Mouse (Mus musculus): ENCODE data around the gene Foxp4. TPM values are rescaled to one million over a fixed set of nuclear protein-coding genes. Genes with fewer than 3 reads are reported as not detected.

Foxp4 gene
- polyA plus RNA-seq, 1 experiment, result 55.4 TPM

DNA sequence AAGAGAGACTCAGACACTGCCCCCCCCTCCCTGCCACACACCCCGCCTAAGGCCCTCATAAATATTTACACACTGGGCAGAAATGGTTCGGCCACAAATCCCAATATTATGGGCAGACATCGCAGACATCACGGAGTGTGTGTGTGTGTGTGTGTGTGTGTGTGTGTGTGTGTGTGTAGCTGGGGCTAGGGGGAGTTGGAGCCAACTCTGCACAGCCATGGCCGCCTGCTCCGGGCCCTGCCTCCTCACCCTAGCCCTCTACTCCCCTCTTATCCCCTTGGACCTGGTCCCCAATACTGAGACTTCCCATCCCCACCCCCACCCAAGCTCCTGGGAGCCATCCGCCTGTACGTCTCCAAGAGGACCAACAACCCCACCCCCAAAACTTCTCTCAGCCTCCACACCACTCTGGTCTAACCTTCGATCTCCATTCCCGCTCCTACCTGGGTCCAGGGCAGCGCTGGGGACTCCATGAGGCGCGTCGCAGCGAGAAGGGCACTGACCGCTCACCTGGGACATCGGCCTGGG is 91.9 kb downstream of the Foxp4 start:
- Histone ChIP-seq H3K27ac (ENCODE audit: insufficient read depth, low read length) (no peak overlapping the region), H3K4me3 (replicated peaks; ENCODE audit: insufficient read depth, low read depth, low read length) (no peak overlapping the region)

DNA sequence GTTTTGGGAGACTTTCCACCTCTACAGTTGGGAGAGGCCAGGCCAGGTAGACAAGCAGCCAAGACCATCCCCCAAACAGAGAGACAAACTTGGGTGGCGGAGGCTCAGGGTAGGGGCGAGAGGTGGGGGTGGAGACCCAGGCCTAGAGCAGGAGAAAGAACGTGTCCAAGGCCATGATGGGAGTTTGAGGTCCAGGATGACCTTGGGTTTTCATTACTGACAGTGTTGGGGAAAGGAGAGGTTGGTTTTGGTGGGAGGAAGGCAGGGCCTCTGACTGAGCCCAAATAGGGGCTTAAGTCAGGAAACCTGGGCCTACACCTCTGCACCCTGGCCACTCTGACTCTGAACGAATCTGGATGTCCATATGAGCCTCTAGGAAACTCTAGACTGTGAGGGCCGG is 92.7 kb downstream of the Foxp4 start:
- WGBS, result 75% methylated on average over 5 of the region's 5 CpGs
- H3K4me3 ChIP-seq (replicated peaks; ENCODE audit: insufficient read depth, low read depth, low read length), result no peak overlapping the region

More for the DNA sequence above, 91.9 kb downstream of the Foxp4 start:
- peaks cover 4% of the 10 kb centered on the region; the same call in 1 of the 2 replicates for H3K27me3 ChIP-seq (ENCODE audit: control insufficient read depth, insufficient read depth, low read length)
- TF ChIP-seq CTCF (IDR thresholded peaks at IDR 0.05; ENCODE audit: borderline replicate concordance, insufficient read depth, low read depth, low read length), result no peak
- 11% methylated on average over 17 of the region's 17 CpGs for WGBS
- DNase-seq, result no peak
- no peaks in the 10 kb centered on the region; the same call in 1 of the 2 replicates for H3K4me1 ChIP-seq (ENCODE audit: control insufficient read depth, insufficient read depth, low read length)

DNA sequence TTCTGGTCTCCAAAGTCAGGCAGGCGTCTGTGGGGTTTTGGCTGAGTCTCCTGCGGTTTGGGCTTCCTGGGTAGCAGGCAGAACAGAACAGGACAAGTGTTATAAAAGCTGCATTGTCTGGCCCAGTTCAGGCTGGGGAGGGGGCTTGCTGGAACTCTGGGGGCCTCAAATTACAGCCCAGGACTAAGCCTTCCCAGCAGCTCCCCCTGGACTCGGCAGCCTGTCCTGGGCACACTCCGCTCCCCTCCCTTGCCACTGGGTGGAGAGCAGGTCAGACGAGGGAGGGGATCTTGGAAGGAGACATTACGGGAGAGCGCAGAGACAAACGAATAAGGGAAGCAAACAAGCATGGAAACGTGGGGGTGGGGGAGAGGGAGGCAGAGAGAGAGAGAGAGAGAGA is 93.3 kb downstream of the Foxp4 start:
- Histone ChIP-seq H3K27me3 (ENCODE audit: control insufficient read depth, insufficient read depth, low read length) (peaks cover 4% of the 10 kb centered on the region; the same call in 1 of the 2 replicates), H3K27ac (ENCODE audit: insufficient read depth, low read length) (no peak overlapping the region), H3K4me1 (ENCODE audit: control insufficient read depth, insufficient read depth, low read length) (no peaks in the 10 kb centered on the region; the same call in 1 of the 2 replicates), H3K4me3 (replicated peaks; ENCODE audit: insufficient read depth, low read depth, low read length) (no peak overlapping the region)
- no peak for DNase-seq
- WGBS, result 39% methylated on average over 9 of the region's 9 CpGs
- TF ChIP-seq CTCF (IDR thresholded peaks at IDR 0.05; ENCODE audit: borderline replicate concordance, insufficient read depth, low read depth, low read length), result no peak

More for the DNA sequence above, 92.7 kb downstream of the Foxp4 start:
- H3K27ac ChIP-seq (ENCODE audit: insufficient read depth, low read length), result no peak overlapping the region
- peaks cover 4% of the 10 kb centered on the region; the same call in 1 of the 2 replicates for H3K27me3 ChIP-seq (ENCODE audit: control insufficient read depth, insufficient read depth, low read length)
- DNase-seq, result no peak
- H3K4me1 ChIP-seq (ENCODE audit: control insufficient read depth, insufficient read depth, low read length), result no peaks in the 10 kb centered on the region; the same call in 1 of the 2 replicates
- no peak for TF ChIP-seq CTCF (IDR thresholded peaks at IDR 0.05; ENCODE audit: borderline replicate concordance, insufficient read depth, low read depth, low read length)
- no peak for TF ChIP-seq POLR2A (IDR thresholded peaks at IDR 0.05; ENCODE audit: borderline replicate concordance, insufficient read depth, low read length)

DNA sequence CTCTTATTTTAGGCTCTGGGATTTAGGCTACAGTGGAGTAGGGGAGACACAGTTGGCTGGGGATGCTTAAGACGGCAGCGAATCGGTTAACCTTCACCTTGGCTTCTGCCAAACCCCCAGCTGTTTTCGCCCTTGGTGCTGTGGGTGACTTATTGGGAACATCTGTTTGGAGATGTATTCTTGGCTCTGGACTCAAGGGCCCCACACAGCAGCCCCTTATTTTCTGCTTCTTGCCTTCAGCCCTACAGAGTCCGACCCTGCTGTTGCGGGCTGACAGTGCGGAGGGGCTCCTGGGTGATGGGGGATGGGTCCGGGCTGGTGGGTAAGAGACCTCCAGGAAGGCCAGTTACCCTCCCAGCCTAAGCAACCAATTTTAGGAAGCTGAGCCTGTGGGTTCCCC is 103.1 kb downstream of the Foxp4 start:
- WGBS, result 38% methylated on average over 8 of the region's 8 CpGs
- Histone ChIP-seq H3K27ac (ENCODE audit: insufficient read depth, low read length) (no peak overlapping the region), H3K4me3 (replicated peaks; ENCODE audit: insufficient read depth, low read depth, low read length) (no peak overlapping the region), H3K4me1 (ENCODE audit: control insufficient read depth, insufficient read depth, low read length) (no peaks in the 10 kb centered on the region), H3K27me3 (ENCODE audit: control insufficient read depth, insufficient read depth, low read length) (no peaks in the 10 kb centered on the region)
- no peak for DNase-seq
- TF ChIP-seq POLR2A (IDR thresholded peaks at IDR 0.05; ENCODE audit: borderline replicate concordance, insufficient read depth, low read length) (no peak), CTCF (IDR thresholded peaks at IDR 0.05; ENCODE audit: borderline replicate concordance, insufficient read depth, low read depth, low read length) (no peak)

DNA sequence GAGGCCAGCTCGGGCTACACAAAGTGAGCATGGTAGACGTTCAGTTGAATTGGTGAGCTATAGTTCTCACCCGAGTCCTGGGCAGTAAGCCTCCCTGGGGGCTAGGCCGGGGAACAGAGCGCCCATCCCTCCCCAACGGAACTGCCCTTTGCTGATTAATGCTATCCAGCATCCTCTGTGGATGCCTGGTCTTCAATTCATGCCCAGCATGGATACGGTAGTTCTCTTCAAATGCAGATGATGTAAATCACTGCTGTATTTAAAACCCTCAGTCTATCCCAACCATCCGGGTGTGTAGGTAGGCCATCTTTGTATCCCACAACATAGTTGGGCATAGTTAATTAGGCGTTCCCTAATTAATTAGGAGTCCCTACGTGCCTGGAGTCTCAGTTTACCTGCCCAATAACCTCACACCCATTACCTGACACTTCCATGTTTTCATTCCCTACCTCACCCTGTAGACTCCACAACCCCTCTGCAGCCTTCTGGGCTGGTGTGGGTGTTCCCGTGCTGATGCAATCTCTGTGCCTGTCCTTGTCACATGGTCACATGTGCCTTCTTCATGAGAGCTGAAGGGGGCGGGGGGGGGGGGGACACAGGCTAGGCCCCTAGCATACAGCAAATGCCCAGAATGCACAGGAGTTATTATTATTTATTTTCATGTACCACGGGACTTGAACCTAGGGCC is 106.3 kb downstream of the Foxp4 start:
- TF ChIP-seq CTCF (IDR thresholded peaks at IDR 0.05; ENCODE audit: borderline replicate concordance, insufficient read depth, low read depth, low read length) (no peak), POLR2A (IDR thresholded peaks at IDR 0.05; ENCODE audit: borderline replicate concordance, insufficient read depth, low read length) (no peak)
- 82% methylated on average over 13 of the region's 13 CpGs for WGBS
- no peak overlapping the region for H3K27ac ChIP-seq (ENCODE audit: insufficient read depth, low read length)
- no peaks in the 10 kb centered on the region for H3K27me3 ChIP-seq (ENCODE audit: control insufficient read depth, insufficient read depth, low read length)
- no peak for DNase-seq
- no peak overlapping the region for H3K4me3 ChIP-seq (replicated peaks; ENCODE audit: insufficient read depth, low read depth, low read length)
- no peaks in the 10 kb centered on the region for H3K4me1 ChIP-seq (ENCODE audit: control insufficient read depth, insufficient read depth, low read length)

Other genes starting within 250 kb of the Foxp4 start
- gene Tomm6, start 236.3 kb downstream of the Foxp4 start, polyA plus RNA-seq (2012; rRNA removed), result 148 and 167 TPM in 2 replicates
- 46.5 and 51.3 TPM in 2 replicates for gene Frs3, start 235.6 kb downstream of the Foxp4 start, polyA plus RNA-seq (2012; rRNA removed)
- 6.6 and 7.0 TPM in 2 replicates for gene Gm21981, start 230.2 kb downstream of the Foxp4 start, polyA plus RNA-seq (2012; rRNA removed)
- 1.5 and 2.4 TPM in 2 replicates for gene Prickle4, start 229.9 kb downstream of the Foxp4 start, polyA plus RNA-seq (2012; rRNA removed)
- 0.13 and 0.31 TPM in 2 replicates for gene Pgc, start 197.8 kb downstream of the Foxp4 start, polyA plus RNA-seq (2012; rRNA removed)
- gene Tfeb, start 187.6 kb downstream of the Foxp4 start, polyA plus RNA-seq (2012; rRNA removed), result 26.4 and 27.5 TPM in 2 replicates
- 24.1 and 32.5 TPM in 2 replicates for gene Mdfi, start 90.0 kb downstream of the Foxp4 start, polyA plus RNA-seq (2012; rRNA removed)
- gene 1700122O11Rik, start 113.6 kb upstream of the Foxp4 start, polyA plus RNA-seq (2012; rRNA removed), result not detected in 2 replicates
- gene 1700067P10Rik, start 164.7 kb upstream of the Foxp4 start, polyA plus RNA-seq (2012; rRNA removed), result 0.13 TPM in 2 replicates
- not detected in 2 replicates for gene 9830107B12Rik, start 221.6 kb upstream of the Foxp4 start, polyA plus RNA-seq (2012; rRNA removed)
- gene A530064D06Rik, start 242.6 kb upstream of the Foxp4 start, polyA plus RNA-seq (2012; rRNA removed), result 0.07 TPM in 1 of 2 replicates, not detected in the other